Mouse (Mus musculus): Measurements from ENCODE around the gene Tob1. TPM values are rescaled to one million over a fixed set of nuclear protein-coding genes. Genes with fewer than 3 reads are reported as not detected.

Gene Tob1
- total RNA-seq, 2 experiments from 2014 or later, result 4.4 to 8.7 TPM

DNA sequence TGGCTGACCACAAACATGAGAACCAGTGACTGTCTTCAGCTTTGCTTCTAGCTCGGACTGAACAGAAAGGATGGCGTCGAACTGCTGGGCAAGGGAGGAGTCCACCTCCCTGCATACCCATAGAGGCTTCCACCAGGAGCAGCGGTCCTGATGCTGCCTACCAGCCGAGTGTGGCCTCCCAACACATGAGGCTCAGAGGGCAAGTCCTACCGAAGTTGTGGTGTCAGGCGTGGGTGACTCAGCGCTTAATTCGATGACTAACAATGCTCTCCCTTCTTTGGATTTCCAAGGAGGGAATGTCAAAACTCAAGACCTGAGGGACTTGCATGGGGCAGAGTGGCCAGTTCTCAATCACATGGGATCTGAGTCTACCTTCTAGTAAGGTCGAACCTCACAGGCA lies 42.4 kb downstream of the Tob1 start:
- ATAC-seq (replicated peaks; ENCODE audit: low FRiP score, low TSS enrichment, poor library complexity, severe bottlenecking), result no peak

GRCm38 (mm10) chr11:94255733-94256132 lies 44.5 kb downstream of the Tob1 start:
- no peak for ATAC-seq (replicated peaks; ENCODE audit: low FRiP score, low TSS enrichment, poor library complexity, severe bottlenecking)

GRCm38 (mm10) chr11:94257987-94258386 lies 46.7 kb downstream of the Tob1 start:
- ATAC-seq (replicated peaks; ENCODE audit: low FRiP score, low TSS enrichment, poor library complexity, severe bottlenecking), result no peak

DNA sequence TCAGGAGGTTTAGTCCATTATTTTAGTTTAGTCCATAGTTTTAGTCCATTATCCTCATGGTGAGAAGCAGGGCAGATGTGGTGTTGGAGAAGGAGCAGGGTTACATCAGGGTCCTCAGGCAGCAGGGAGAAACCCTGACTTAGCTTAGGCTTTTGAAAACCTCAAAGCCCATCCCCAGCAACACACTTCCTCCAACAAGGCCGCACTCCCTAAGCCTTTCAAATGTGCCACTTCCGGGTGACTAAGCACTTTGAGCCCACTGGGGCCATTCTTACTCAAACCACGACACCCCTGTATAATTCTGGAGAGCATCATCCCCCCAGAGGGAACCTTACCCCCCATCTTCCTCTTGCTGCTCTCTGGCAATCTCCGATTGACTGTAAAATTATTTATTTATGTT lies 48.6 kb downstream of the Tob1 start:
- no peak for ATAC-seq (replicated peaks; ENCODE audit: low FRiP score, low TSS enrichment, poor library complexity, severe bottlenecking)

- peak; percentile 80 for ATAC-seq (replicated peaks; ENCODE audit: low FRiP score, low TSS enrichment, poor library complexity, severe bottlenecking)
Observed at GRCm38 (mm10) chr11:94261585-94262370, 50.5 kb downstream of the Tob1 start.

Other genes starting within 250 kb of the Tob1 start
- gene Gm20390, start 243.2 kb upstream of the Tob1 start, total RNA-seq (2014; fragmentation: Nextera tagmentation), result 148 TPM in 1 of 2 replicates, not detected in the other
- gene Gm20390, start 243.2 kb upstream of the Tob1 start, total RNA-seq (2017), result not detected in 2 replicates
- 126 and 223 TPM in 2 replicates for gene Nme1, start 242.9 kb upstream of the Tob1 start, total RNA-seq (2014; fragmentation: Nextera tagmentation)
- gene Nme1, start 242.9 kb upstream of the Tob1 start, total RNA-seq (2017), result 245 and 319 TPM in 2 replicates
- 28.3 and 37.0 TPM in 2 replicates for gene Spag9, start 215.4 kb upstream of the Tob1 start, total RNA-seq (2014; fragmentation: Nextera tagmentation)
- 56.1 and 78.4 TPM in 2 replicates for gene Spag9, start 215.4 kb upstream of the Tob1 start, total RNA-seq (2017)
- 0.61 and 0.87 TPM in 2 replicates for gene Wfikkn2, start 34.6 kb downstream of the Tob1 start, total RNA-seq (2014; fragmentation: Nextera tagmentation)
- gene Wfikkn2, start 34.6 kb downstream of the Tob1 start, total RNA-seq (2017), result 0.50 TPM in 1 of 2 replicates, not detected in the other
- gene Gm21885, start 70.4 kb downstream of the Tob1 start, total RNA-seq (2014; fragmentation: Nextera tagmentation), result not detected in 2 replicates
- not detected in 2 replicates for gene Gm21885, start 70.4 kb downstream of the Tob1 start, total RNA-seq (2017)
- 184 and 223 TPM in 2 replicates for gene Luc7l3, start 110.5 kb downstream of the Tob1 start, total RNA-seq (2014; fragmentation: Nextera tagmentation)
- 419 and 570 TPM in 2 replicates for gene Luc7l3, start 110.5 kb downstream of the Tob1 start, total RNA-seq (2017)
- 19.9 and 20.9 TPM in 2 replicates for gene Ankrd40, start 116.5 kb downstream of the Tob1 start, total RNA-seq (2014; fragmentation: Nextera tagmentation)
- 41.5 and 44.8 TPM in 2 replicates for gene Ankrd40, start 116.5 kb downstream of the Tob1 start, total RNA-seq (2017)
- gene Abcc3, start 181.5 kb downstream of the Tob1 start, total RNA-seq (2014; fragmentation: Nextera tagmentation), result not detected in 2 replicates
- gene Abcc3, start 181.5 kb downstream of the Tob1 start, total RNA-seq (2017), result 0.04 TPM in 1 of 2 replicates, not detected in the other